Mouse (Mus musculus): ENCODE data around the gene Fgd3. TPM values are rescaled to one million over a fixed set of nuclear protein-coding genes. Genes with fewer than 3 reads are reported as not detected.

Fgd3 gene
- total RNA-seq, 1 experiment from 2014 or later = 44.6 TPM

- ATAC-seq (replicated peaks; ENCODE audit: insufficient number of reproducible peaks, low FRiP score, low TSS enrichment, poor library complexity, severe bottlenecking) = no peak
These were observed 86.1 kb downstream of the Fgd3 start for GRCm38 (mm10) chr13:49233792-49234572.

- peak; percentile 52 for ATAC-seq (replicated peaks; ENCODE audit: insufficient number of reproducible peaks, low FRiP score, low TSS enrichment, poor library complexity, severe bottlenecking)
These were observed 94.5 kb downstream of the Fgd3 start for GRCm38 (mm10) chr13:49225633-49226032.

GRCm38 (mm10) chr13:49225159-49225558, 95.0 kb downstream of the Fgd3 start:
- ATAC-seq (replicated peaks; ENCODE audit: insufficient number of reproducible peaks, low FRiP score, low TSS enrichment, poor library complexity, severe bottlenecking) = no peak

GRCm38 (mm10) chr13:49224729-49225128, 95.4 kb downstream of the Fgd3 start:
- no peak for ATAC-seq (replicated peaks; ENCODE audit: insufficient number of reproducible peaks, low FRiP score, low TSS enrichment, poor library complexity, severe bottlenecking)

GRCm38 (mm10) chr13:49224314-49224713, 95.8 kb downstream of the Fgd3 start:
- no peak for ATAC-seq (replicated peaks; ENCODE audit: insufficient number of reproducible peaks, low FRiP score, low TSS enrichment, poor library complexity, severe bottlenecking)

- ATAC-seq (replicated peaks; ENCODE audit: insufficient number of reproducible peaks, low FRiP score, low TSS enrichment, poor library complexity, severe bottlenecking) = no peak
These were observed 99.2 kb downstream of the Fgd3 start for GRCm38 (mm10) chr13:49220912-49221311.

GRCm38 (mm10) chr13:49219367-49219766, 100.7 kb downstream of the Fgd3 start:
- ATAC-seq (replicated peaks; ENCODE audit: insufficient number of reproducible peaks, low FRiP score, low TSS enrichment, poor library complexity, severe bottlenecking) = no peak

GRCm38 (mm10) chr13:49218651-49219050, 101.5 kb downstream of the Fgd3 start:
- no peak for ATAC-seq (replicated peaks; ENCODE audit: insufficient number of reproducible peaks, low FRiP score, low TSS enrichment, poor library complexity, severe bottlenecking)

- ATAC-seq (replicated peaks; ENCODE audit: insufficient number of reproducible peaks, low FRiP score, low TSS enrichment, poor library complexity, severe bottlenecking) = no peak
These were observed 103.1 kb downstream of the Fgd3 start for GRCm38 (mm10) chr13:49216808-49217561.

- no peak for ATAC-seq (replicated peaks; ENCODE audit: insufficient number of reproducible peaks, low FRiP score, low TSS enrichment, poor library complexity, severe bottlenecking)
These were observed 103.9 kb downstream of the Fgd3 start for GRCm38 (mm10) chr13:49216220-49216552.

- peak; percentile 83 for ATAC-seq (replicated peaks; ENCODE audit: insufficient number of reproducible peaks, low FRiP score, low TSS enrichment, poor library complexity, severe bottlenecking)
These were observed 104.4 kb downstream of the Fgd3 start, which contains the start of gene Card19 for GRCm38 (mm10) chr13:49215504-49216219. TSS of gene Card19 (minus strand) at chr13:49216037.

- ATAC-seq (replicated peaks; ENCODE audit: insufficient number of reproducible peaks, low FRiP score, low TSS enrichment, poor library complexity, severe bottlenecking) = no peak
These were observed 105.0 kb downstream of the Fgd3 start for GRCm38 (mm10) chr13:49215128-49215503.

GRCm38 (mm10) chr13:49214454-49214853, 105.7 kb downstream of the Fgd3 start:
- ATAC-seq (replicated peaks; ENCODE audit: insufficient number of reproducible peaks, low FRiP score, low TSS enrichment, poor library complexity, severe bottlenecking) = no peak

- peak; percentile 65 for ATAC-seq (replicated peaks; ENCODE audit: insufficient number of reproducible peaks, low FRiP score, low TSS enrichment, poor library complexity, severe bottlenecking)
These were observed 106.6 kb downstream of the Fgd3 start for GRCm38 (mm10) chr13:49213531-49213932.

- no peak for ATAC-seq (replicated peaks; ENCODE audit: insufficient number of reproducible peaks, low FRiP score, low TSS enrichment, poor library complexity, severe bottlenecking)
These were observed 107.2 kb downstream of the Fgd3 start for GRCm38 (mm10) chr13:49212711-49213500.

All from monocyte, adult 5-6 weeks (primary cell).